Mouse (Mus musculus) heart, postnatal 36 days (tissue): ENCODE data around the gene Ifit1bl2. TPM values are rescaled to one million over a fixed set of nuclear protein-coding genes. Genes with fewer than 3 reads are reported as not detected.
"Not testable (repeated sequence)": the region's sequence is repeated elsewhere in the genome, so short reads cannot be mapped to it uniquely, and the experiment has no call there.

ENCODE experiments used
- DNase-seq, 2 experiments: peaks; one replicate each; pipeline ENCODE4 v3.0.0; 2021 to 2022
- intact Hi-C: fragments of 180-260 bp; cut with DNase I; formaldehyde crosslinking; loops from one replicate; pipeline ENCODE4 v1.15.1; 2025
- total RNA-seq, 2 experiments: library from RNA; stranded (reverse); gene quantifications; 2 replicates each; pipeline ENCODE4 v1.2.3; 2021

The Ifit1bl2 gene
- total RNA-seq, 2 experiments from 2014 or later: 1.1 to 1.2 TPM

DNA sequence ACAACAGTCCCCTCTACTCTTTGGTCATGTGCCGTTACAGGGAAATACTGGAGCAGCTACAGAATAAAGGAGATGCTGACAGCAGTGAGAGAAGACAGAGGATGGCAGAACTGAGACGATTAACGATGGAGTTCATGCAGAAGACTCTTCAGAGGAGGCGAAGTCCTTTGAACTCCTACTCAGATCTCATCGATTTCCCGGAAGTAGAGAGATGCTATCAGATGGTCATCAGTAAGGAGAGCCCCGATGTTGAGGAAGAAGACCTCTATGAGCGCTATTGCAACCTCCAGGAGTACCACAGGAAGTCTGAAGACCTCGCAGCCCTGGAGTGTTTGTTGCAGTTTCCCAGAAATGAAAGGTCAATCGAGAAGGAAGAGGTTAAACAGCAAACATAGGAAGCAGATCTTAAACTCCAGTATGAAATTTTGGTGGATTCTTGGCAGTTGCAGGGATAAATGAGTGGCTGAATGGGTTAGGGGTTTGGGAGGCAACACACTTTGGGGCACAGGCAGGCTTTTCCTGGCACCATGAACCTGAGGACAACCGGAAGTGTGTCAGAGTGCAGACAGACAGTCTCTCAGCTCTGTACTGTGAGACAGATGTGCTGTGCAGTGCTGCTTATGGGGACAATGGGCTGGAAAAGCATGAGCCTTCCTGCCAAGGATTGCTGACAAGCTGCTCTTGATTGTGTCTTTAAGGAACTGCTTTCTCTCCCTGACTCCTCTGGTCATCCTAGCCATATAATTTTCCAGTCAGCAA, 28.1 kb downstream of the Ifit1bl2 start:
- DNase-seq: not testable (repeated sequence)

DNA sequence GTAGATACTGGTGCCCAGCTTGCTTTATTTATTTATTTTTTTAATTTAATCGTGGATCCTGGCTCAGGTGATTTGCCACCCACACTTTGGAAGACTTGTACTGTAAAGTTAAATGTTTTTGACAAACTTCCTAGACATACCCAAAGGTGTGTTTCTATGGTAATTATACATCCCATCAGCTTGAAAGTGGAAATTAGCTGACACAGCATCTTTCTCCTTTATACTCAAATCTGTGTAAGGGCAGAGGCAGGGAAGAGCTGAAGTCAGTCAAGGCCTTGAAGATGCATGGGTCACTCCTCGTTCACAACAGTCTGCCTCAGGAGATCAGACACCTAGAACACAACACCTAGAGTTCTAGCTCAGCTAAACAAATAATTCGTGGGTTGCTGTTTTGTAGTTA, 30.4 kb downstream of the Ifit1bl2 start:
- intact Hi-C loops, DNase-seq: not testable (repeated sequence)

More for the DNA sequence above, 28.1 kb downstream of the Ifit1bl2 start:
- intact Hi-C loops: not testable (repeated sequence)

- intact Hi-C loops: not testable (repeated sequence)
- peak; percentile 50 to 72 for DNase-seq
Observed at GRCm38 (mm10) chr19:34607237-34608051, 33.1 kb downstream of the Ifit1bl2 start, which contains the start of gene Ifit3b. Ifit3b (plus strand) TSS chr19:34607970.

DNA sequence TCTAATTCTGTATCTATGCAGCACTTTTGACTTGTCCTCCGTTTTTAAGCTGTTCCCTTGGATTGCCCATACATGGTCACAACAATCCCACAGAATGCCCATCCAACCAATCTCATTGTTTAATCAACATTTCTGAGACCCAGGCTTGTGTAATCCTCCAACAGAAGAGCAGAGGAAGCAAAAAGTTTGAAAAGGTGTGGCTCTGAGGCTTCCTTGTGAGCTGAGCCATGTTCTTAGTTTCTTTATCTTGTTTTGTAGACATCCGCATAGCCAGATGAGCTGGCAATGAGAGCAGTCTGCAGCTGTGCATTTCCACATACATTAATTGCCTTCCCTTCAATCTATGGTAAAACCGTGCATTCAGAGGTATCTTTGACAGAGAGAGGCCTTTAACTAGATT, 35.1 kb downstream of the Ifit1bl2 start:
- DNase-seq: no peak
- intact Hi-C loops: loop anchor here (2.0 kb wide), 2 partner anchors 17 to 57 kb away; no protein-coding TSS in a partner anchor

DNA sequence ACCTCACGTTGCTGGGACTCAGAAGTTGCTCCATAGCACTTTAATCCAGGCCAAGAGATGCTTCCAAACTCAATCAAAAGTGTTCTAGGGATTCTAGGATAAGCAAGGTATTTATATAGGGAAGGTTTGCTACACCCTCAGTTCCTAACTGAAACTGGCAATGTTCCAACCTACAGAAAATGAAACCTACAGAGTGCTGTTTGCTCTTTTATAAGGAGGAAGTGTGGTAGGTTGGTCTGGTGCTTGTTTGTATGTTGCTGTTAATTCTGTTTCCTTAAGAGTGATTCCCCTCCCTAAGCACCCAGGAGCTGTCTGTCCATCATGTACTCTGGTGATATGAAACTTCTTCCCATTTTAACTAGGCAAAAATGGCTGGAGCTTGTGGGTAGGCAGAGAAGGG, 38.7 kb downstream of the Ifit1bl2 start, which contains the start of gene Ifit1bl1:
Ifit1bl1 (minus strand) TSS at position 69 of the 400 bp plus-strand sequence.
- intact Hi-C loops, DNase-seq: not testable (repeated sequence)

DNA sequence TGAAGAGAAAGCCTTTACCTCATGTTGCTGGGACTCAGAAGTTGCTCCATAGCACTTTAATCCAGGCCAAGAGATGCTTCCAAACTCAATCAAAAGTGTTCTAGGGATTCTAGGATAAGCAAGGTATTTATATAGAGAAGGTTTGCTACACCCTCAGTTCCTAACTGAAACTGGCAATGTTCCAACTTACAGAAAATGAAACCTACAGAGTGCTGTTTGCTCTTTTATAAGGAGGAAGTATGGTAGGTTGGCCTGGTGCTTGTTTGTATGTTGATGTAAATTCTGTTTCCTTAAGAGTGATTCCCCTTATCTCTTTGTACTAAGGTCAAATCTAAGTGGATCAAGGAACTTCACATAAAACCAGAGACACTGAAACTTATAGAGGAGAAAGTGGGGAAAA, 41.3 kb downstream of the Ifit1bl2 start:
- DNase-seq, intact Hi-C loops: not testable (repeated sequence)

DNA sequence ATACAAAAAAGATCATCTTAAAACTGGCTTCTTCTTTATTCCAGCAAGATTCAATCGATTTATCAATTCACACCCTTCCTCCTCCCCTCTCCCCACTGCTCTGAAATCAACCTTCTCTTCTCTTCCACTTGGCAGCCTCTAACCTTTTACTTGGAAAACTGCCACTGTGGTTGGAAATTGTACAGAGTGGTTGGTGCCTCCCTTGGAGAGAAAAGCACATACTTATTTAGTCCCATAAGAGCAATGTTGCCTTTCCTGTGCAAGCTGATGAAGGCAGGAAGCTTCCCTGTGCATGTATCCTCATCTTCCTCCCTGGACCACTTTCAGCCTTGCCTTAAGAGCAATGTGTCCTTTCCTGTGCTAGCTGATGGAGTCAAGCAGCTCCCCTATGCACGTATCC, 42.2 kb downstream of the Ifit1bl2 start:
- DNase-seq: peak; percentile 59
- intact Hi-C loops: no loop called here

DNA sequence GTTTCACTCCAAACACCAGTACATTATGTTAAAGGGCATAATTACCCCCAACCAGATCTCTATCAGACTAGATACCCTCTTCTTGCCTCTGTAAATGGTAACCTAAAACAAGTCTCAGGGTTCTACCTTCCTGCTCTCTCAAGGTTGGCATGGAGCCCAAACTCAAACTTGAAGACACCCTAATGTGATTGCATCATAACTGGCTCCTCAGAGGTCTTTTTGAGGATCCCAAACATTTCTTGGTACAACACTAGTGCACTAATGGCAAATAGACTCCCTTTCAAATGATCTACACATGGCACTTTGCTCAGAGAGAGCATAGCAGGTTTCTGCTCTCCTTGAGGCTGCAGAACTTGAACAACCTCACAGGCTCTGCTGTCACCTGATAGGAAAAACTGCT, 43.7 kb downstream of the Ifit1bl2 start:
- intact Hi-C loops: no loop called here
- no peak for DNase-seq

- DNase-seq, intact Hi-C loops: not testable (repeated sequence)
Observed at GRCm38 (mm10) chr19:34594523-34594922, 46.0 kb downstream of the Ifit1bl2 start.

DNA sequence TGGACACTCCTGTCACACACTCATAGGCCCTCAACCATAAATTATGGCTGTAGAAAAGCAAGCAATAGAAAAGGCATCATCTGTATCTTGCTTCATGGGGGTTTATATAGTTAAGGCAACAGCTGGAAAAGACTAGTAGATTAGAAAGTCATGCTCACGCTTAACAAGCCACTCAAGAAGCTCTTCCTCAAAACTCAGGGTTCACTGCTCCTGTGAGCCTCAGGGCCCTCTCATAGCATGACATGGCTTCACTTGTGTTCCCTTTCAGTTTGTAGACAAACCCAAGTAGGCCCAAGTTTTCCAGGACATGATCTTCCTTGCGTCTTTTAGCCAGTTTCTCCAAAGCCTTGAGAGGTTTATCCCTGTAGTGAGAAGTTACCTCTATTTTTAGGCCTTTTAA, 47.1 kb downstream of the Ifit1bl2 start:
- intact Hi-C loops: no loop called here
- no peak for DNase-seq

DNA sequence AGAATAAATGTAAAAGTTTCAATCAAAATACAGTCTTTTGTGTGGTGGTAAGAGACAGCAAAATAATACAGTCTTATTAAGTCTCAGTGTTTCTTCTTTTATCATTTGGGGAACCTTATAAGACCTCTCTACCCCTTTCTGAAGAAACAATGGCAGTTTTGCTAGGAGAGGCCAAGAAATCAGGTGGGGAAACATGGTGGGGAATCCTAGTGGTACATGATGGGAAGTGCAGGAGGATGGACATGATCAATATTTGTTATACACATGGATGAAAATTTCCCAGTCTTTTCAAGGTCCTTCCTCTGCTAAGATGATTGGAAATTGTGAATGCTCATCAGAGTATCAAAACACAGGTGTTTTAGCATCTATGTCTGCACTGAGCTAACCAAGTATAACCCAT, 51.6 kb downstream of the Ifit1bl2 start:
- DNase-seq: no peak
- intact Hi-C loops: loop anchor here (2.0 kb wide), 1 partner anchor 16 kb away; no protein-coding TSS in a partner anchor

GRCm38 (mm10) chr19:34587898-34588692, 52.4 kb downstream of the Ifit1bl2 start:
- intact Hi-C loops: loop anchor here (2.0 kb wide), 1 partner anchor 17 kb away; no protein-coding TSS in a partner anchor
- DNase-seq: not testable (repeated sequence)

- intact Hi-C loops: loop anchor here (1.0 kb wide), 1 partner anchor 23 kb away; no protein-coding TSS in a partner anchor
Observed at GRCm38 (mm10) chr19:34585740-34586458, 54.6 kb downstream of the Ifit1bl2 start.

DNA sequence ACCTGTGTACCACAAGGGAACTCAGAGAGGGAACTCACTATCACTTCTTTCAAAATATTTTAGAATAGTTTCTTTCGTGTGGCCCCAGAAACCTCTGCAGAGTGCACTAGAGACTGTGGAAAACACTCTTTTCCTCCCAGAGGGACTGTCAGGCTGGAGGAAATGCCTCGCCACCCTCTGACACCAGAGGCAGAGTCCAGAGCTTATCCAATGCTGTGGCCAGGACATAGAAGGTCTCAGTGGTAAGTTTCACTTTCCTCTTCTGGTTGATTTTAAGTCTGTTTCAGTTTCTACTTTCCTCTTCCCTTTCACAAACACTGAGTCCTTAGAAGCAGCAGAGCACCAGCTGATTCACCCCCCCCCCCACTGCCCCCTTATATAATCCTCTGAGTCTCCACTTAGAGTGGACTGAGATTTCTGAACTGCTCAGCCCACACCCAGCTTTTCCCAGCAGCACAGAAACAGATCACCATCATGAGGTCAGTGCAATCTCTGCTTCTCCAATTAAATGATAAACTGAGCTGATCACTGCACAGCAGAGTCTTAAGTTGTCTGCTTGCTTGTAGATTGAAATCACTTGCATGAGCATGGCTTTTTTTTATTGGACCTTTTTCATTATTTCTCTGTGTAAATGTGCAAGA, 57.3 kb downstream of the Ifit1bl2 start, which contains the start of gene Ifit3:
Ifit3 (plus strand) TSS at position 406 of the 641 bp plus-strand sequence.
- DNase-seq: peak; percentile 43 to 51
- intact Hi-C loops: not testable (repeated sequence)

More at GRCm38 (mm10) chr19:34585740-34586458, 54.6 kb downstream of the Ifit1bl2 start:
- not testable (repeated sequence) for DNase-seq

DNA sequence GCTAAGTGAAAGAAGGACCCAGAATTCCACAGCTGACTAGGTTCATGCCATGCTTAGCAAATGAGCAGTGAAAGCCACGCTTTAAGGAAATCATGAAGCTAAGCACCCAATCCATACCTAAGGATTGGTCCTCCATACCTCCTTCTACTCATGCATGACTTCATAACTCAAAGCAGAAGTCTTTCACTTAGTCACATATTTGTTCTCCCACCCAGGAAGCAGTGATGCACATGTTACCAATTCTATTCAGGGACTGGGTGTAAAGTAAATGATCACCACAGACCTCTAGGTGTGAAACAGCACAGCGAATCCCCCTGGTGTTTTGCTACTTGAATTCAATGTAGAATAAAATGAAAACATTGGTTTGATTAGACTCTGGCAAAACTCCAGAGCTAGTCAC, 57.8 kb downstream of the Ifit1bl2 start:
- not testable (repeated sequence) for DNase-seq
- intact Hi-C loops: loop anchor here (1.0 kb wide), 1 partner anchor 24 kb away; no protein-coding TSS in a partner anchor

- no peak for DNase-seq
- intact Hi-C loops: no loop called here
Observed at GRCm38 (mm10) chr19:34577121-34577520, 63.4 kb downstream of the Ifit1bl2 start.

GRCm38 (mm10) chr19:34573650-34574049, 66.9 kb downstream of the Ifit1bl2 start:
- no peak for DNase-seq

DNA sequence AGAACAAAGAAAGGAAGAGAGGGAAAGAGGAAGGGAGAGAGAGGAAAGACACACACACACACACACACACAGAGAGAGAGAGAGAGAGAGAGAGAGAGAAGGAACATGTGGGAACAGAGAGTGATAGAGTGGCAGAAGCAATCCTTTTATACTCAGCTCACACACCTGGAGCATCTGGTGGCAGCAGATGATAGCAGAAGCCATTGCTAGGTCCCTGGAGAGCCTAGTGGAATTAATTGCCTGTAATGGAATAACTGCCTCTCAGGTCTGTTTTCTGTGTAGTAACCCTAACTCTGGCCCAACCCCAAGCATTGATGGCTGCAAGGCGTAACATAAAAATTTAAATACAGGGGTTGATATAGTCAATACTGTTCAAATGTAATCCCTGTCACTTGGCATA, 69.5 kb downstream of the Ifit1bl2 start:
- intact Hi-C loops: no loop called here
- DNase-seq: no peak

More at GRCm38 (mm10) chr19:34573650-34574049, 66.9 kb downstream of the Ifit1bl2 start:
- intact Hi-C loops: no loop called here
